Mouse (Mus musculus) v-Abl transformed pro-B cells (cell line): ENCODE measurements around the gene Ikzf3.

Experiments used
- in situ Hi-C, 2 experiments: fragments of 400-800 bp; cut with MboI; formaldehyde crosslinking; loops; one replicate each; pipeline ENCODE4 v1.15.1; 2025; ENCODE audit not compliant: unreplicated experiment in 2 of 2

The Ikzf3 gene

GRCm38 (mm10) chr11:98458121-98458990 lies 87.5 kb downstream of the Ikzf3 start:
- in situ Hi-C loops: loop anchor here in 1 of 2 experiments (5.0 to 10.0 kb wide), 2 partner anchors 94 to 114 kb away; partner anchors contain the start of genes Ppp1r1b and Zpbp2

- in situ Hi-C loops: loop anchor here in 1 of 2 experiments (5.0 to 10.0 kb wide), 2 partner anchors 95 to 113 kb away; partner anchors contain the start of genes Ppp1r1b and Zpbp2
Observed at GRCm38 (mm10) chr11:98457367-98458120, 88.3 kb downstream of the Ikzf3 start.

GRCm38 (mm10) chr11:98456945-98457344 lies 88.9 kb downstream of the Ikzf3 start:
- in situ Hi-C loops: loop anchor here in 1 of 2 experiments (5.0 to 10.0 kb wide), 2 partner anchors 95 to 112 kb away; partner anchors contain the start of genes Ppp1r1b and Zpbp2

- in situ Hi-C loops: loop anchor here in 1 of 2 experiments (5.0 to 10.0 kb wide), 2 partner anchors 96 to 112 kb away; partner anchors contain the start of genes Ppp1r1b and Zpbp2
Observed at GRCm38 (mm10) chr11:98456545-98456944, 89.3 kb downstream of the Ikzf3 start.

GRCm38 (mm10) chr11:98455484-98455883 lies 90.3 kb downstream of the Ikzf3 start:
- in situ Hi-C loops: loop anchor here in 1 of 2 experiments (5.0 to 10.0 kb wide), 2 partner anchors 97 to 111 kb away; partner anchors contain the start of genes Ppp1r1b and Zpbp2

- in situ Hi-C loops: loop anchor here (5.0 to 10.0 kb wide), 5 partner anchors 105 to 185 kb away; partner anchors contain the start of genes Lrrc3c (in 2 of the 2) and Ppp1r1b (in 1 of the 2)
Observed at GRCm38 (mm10) chr11:98449921-98450771, 95.7 kb downstream of the Ikzf3 start.

- in situ Hi-C loops: loop anchor here in 1 of 2 experiments (5.0 to 10.0 kb wide), 3 partner anchors 107 to 185 kb away; partner anchors contain the start of gene Lrrc3c
Observed at GRCm38 (mm10) chr11:98449419-98449818, 96.4 kb downstream of the Ikzf3 start.

- in situ Hi-C loops: loop anchor here in 1 of 2 experiments (5.0 to 10.0 kb wide), 3 partner anchors 106 to 183 kb away; partner anchors contain the start of gene Lrrc3c
Observed at GRCm38 (mm10) chr11:98448191-98448790, 97.5 kb downstream of the Ikzf3 start.

- in situ Hi-C loops: loop anchor here in 1 of 2 experiments (5.0 to 10.0 kb wide), 3 partner anchors 105 to 183 kb away; partner anchors contain the start of gene Lrrc3c
Observed at GRCm38 (mm10) chr11:98447475-98447834, 98.4 kb downstream of the Ikzf3 start.

GRCm38 (mm10) chr11:98446562-98447474 lies 99.0 kb downstream of the Ikzf3 start:
- in situ Hi-C loops: loop anchor here in 1 of 2 experiments (5.0 to 10.0 kb wide), 3 partner anchors 105 to 182 kb away; partner anchors contain the start of gene Lrrc3c

GRCm38 (mm10) chr11:98446213-98446561 lies 99.6 kb downstream of the Ikzf3 start, which contains the start of gene Grb7:
Gene Grb7 (plus strand): TSS chr11:98446394.
- in situ Hi-C loops: loop anchor here in 1 of 2 experiments (5.0 to 10.0 kb wide), 3 partner anchors 104 to 181 kb away; partner anchors contain the start of gene Lrrc3c

GRCm38 (mm10) chr11:98445679-98446078 lies 100.2 kb downstream of the Ikzf3 start:
- in situ Hi-C loops: loop anchor here in 1 of 2 experiments (5.0 to 10.0 kb wide), 3 partner anchors 103 to 181 kb away; partner anchors contain the start of gene Lrrc3c

- in situ Hi-C loops: loop anchor here in 1 of 2 experiments (5.0 to 10.0 kb wide), 3 partner anchors 103 to 180 kb away; partner anchors contain the start of gene Lrrc3c
Observed at GRCm38 (mm10) chr11:98445238-98445637, 100.6 kb downstream of the Ikzf3 start.

- in situ Hi-C loops: loop anchor here in 1 of 2 experiments (10.0 kb wide), 2 partner anchors 151 to 179 kb away; partner anchors contain the start of gene Lrrc3c
Observed at GRCm38 (mm10) chr11:98443688-98444087, 102.1 kb downstream of the Ikzf3 start.

- in situ Hi-C loops: loop anchor here in 1 of 2 experiments (5.0 kb wide), 1 partner anchor 171 kb away; no protein-coding TSS in a partner anchor
Observed at GRCm38 (mm10) chr11:98438331-98439158, 107.3 kb downstream of the Ikzf3 start, which contains the start of gene Mien1. Gene Mien1 (minus strand): TSS chr11:98438991.

- in situ Hi-C loops: loop anchor here in 1 of 2 experiments (5.0 kb wide), 1 partner anchor 170 kb away; no protein-coding TSS in a partner anchor
Observed at GRCm38 (mm10) chr11:98437441-98437840, 108.4 kb downstream of the Ikzf3 start.
